11 mouse cellular contexts compared by ENCODE assay signal in the genomic region with DNA sequence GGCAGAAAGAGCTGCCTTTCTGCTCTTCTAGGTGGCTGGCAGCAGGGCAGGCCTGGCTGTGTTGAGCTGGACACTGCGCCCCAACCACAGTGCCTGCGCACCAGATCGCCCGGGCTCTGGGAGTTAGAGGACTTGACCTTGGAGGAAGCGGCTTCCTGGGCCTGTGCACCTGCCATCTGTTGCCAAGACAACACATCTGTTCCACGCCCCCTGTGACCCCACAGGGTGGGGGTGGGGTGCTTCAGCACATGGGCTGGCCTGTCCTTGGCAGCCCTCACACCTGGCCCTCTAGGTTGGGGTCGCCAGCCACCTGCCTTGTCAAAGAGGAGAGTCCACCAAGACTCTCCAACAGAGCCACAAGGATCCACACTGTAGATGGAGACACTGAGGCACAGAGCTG. TPM values are rescaled to one million over a fixed set of nuclear protein-coding genes. Genes with fewer than 3 reads are reported as not detected.
DNase-seq lines count a peak whose midpoint lies in the region; ATAC-seq and TF ChIP-seq lines count a peak whose summit lies in the region.
"Had no signal": no experiment of that assay in that cellular context is flagged by ENCODE, and none has a peak within 500 bp of the region (broad histone marks: within the 10 kb centered on the region; RNA-seq: fewer than 3 reads in every experiment).

No protein-coding gene starts in this region.

- peak; percentile 46 for DNase-seq in embryo, embryonic 10 days (ENCODE audit: low spot score)
- no peak for DNase-seq in embryo, embryonic 9.5 days (ENCODE audit: extremely low spot score)
- peak; percentile 25 for DNase-seq in kidney, adult 18-20 months
- DNase-seq in retina, postnatal 1 day: peak; percentile 59
- no peak for DNase-seq in lung, postnatal 0 days (ENCODE audit: low spot score)
- DNase-seq in gastrocnemius, postnatal 14 days: no peak
- DNase-seq: adrenal gland, postnatal 10 days; lung, postnatal 14 days had no signal

- H3K27me3 ChIP-seq in kidney, embryonic 15.5 days: no peaks in the 10 kb centered on the region
- peaks cover 11% of the 10 kb centered on the region; the same call in 1 of the 2 replicates for H3K27me3 ChIP-seq in hindbrain, embryonic 13.5 days
- H3K27me3 ChIP-seq in lung, postnatal 0 days (replicated peaks; ENCODE audit: insufficient read depth, low read length): no peaks in the 10 kb centered on the region

- H3K4me3 ChIP-seq in kidney, embryonic 15.5 days (replicated peaks): no peak overlapping the region
- H3K4me3 ChIP-seq in hindbrain, embryonic 13.5 days: no peak overlapping the region
- H3K4me3 ChIP-seq in lung, postnatal 0 days (ENCODE audit: low read depth, low read length): no peak overlapping the region
- H3K4me3 ChIP-seq: limb, embryonic 13.5 days had no signal

- H3K9me3 ChIP-seq in kidney, embryonic 15.5 days (replicated peaks): no peaks in the 10 kb centered on the region
- no peaks in the 10 kb centered on the region for H3K9me3 ChIP-seq in hindbrain, embryonic 13.5 days
- no peaks in the 10 kb centered on the region for H3K9me3 ChIP-seq in lung, postnatal 0 days (ENCODE audit: low read length)
- H3K9me3 ChIP-seq: limb, embryonic 13.5 days had no signal

- no peak for TF ChIP-seq EP300 in lung, postnatal 0 days (IDR thresholded peaks at IDR 0.05)

- H3K36me3 ChIP-seq in kidney, embryonic 15.5 days: no peaks in the 10 kb centered on the region
- H3K36me3 ChIP-seq in hindbrain, embryonic 13.5 days: no peaks in the 10 kb centered on the region
- no peaks in the 10 kb centered on the region for H3K36me3 ChIP-seq in lung, postnatal 0 days (ENCODE audit: insufficient read depth, low read length)
- H3K36me3 ChIP-seq: limb, embryonic 13.5 days had no signal

- H3K4me1 ChIP-seq in kidney, embryonic 15.5 days: peaks cover 53% of the 10 kb centered on the region
- H3K4me1 ChIP-seq in hindbrain, embryonic 13.5 days (replicated peaks): peaks cover 59% of the 10 kb centered on the region
- 0 out of 2 replicates have a peak, but pooled peaks cover 5% of the 10 kb centered on the region for H3K4me1 ChIP-seq in lung, postnatal 0 days (ENCODE audit: insufficient read depth, low read depth, low read length)

- no peak overlapping the region for H3K9ac ChIP-seq in kidney, embryonic 15.5 days
- 0 out of 2 replicates have a peak overlapping the region, but pooled peaks have one; percentile 9 for H3K9ac ChIP-seq in hindbrain, embryonic 13.5 days
- H3K9ac ChIP-seq in lung, postnatal 0 days (replicated peaks; ENCODE audit: low read depth): no peak overlapping the region
- H3K9ac ChIP-seq: limb, embryonic 13.5 days had no signal

- TF ChIP-seq CTCF in lung, postnatal 0 days (IDR thresholded peaks at IDR 0.05): no peak

- intact Hi-C loops in gastrocnemius, postnatal 14 days (cut with DNase I; ENCODE audit: low total_unique reads): no loop called here

- ATAC-seq in kidney, embryonic 15.5 days (replicated peaks; ENCODE audit: low FRiP score): no peak
- ATAC-seq in hindbrain, embryonic 13.5 days (ENCODE audit: low FRiP score): no peak
- no peak for ATAC-seq in lung, postnatal 0 days

- no peak overlapping the region for H3K27ac ChIP-seq in kidney, embryonic 15.5 days
- no peak overlapping the region for H3K27ac ChIP-seq in hindbrain, embryonic 13.5 days
- H3K27ac ChIP-seq in lung, postnatal 0 days (ENCODE audit: low read length): no peak overlapping the region
- H3K27ac ChIP-seq: limb, embryonic 13.5 days had no signal

- no peak overlapping the region for H3K4me2 ChIP-seq in kidney, embryonic 15.5 days
- H3K4me2 ChIP-seq in hindbrain, embryonic 13.5 days: no peak overlapping the region
- no peak overlapping the region for H3K4me2 ChIP-seq in lung, postnatal 0 days (replicated peaks; ENCODE audit: low read depth, low read length)
- H3K4me2 ChIP-seq: limb, embryonic 13.5 days had no signal

- WGBS in kidney, embryonic 15.5 days: 65% methylated on average over 7 of the region's 7 CpGs
- 44% methylated on average over 7 of the region's 7 CpGs for WGBS in hindbrain, embryonic 13.5 days
- 72% methylated on average over 7 of the region's 7 CpGs for WGBS in lung, postnatal 0 days

RNA-seq across cellular contexts. Expression of gene Mvk, which starts 21.6 kb away (rescaled TPM):
- polyA plus RNA-seq in kidney, embryonic 15.5 days (2015; fragmentation: Nextera tagmentation; extraction: Ambion mirVana): 40.2 and 42.8 TPM in 2 replicates
- polyA plus RNA-seq in hindbrain, embryonic 13.5 days (2015; fragmentation: Nextera tagmentation; extraction: Ambion mirVana): 50.0 and 54.0 TPM in 2 replicates
- 28.9 and 30.1 TPM in 2 replicates for polyA plus RNA-seq in lung, postnatal 0 days (2015; fragmentation: Nextera tagmentation; extraction: Ambion mirVana)
- total RNA-seq in gastrocnemius, postnatal 14 days (2021): 10 to 100 TPM in 1 of 2 experiments, 1 to 10 TPM in 1; 9.1 to 13.8 TPM

RNA-seq across cellular contexts. Expression of gene Mmab, which starts 21.8 kb away (rescaled TPM):
- 30.5 and 33.4 TPM in 2 replicates for polyA plus RNA-seq in kidney, embryonic 15.5 days (2015; fragmentation: Nextera tagmentation; extraction: Ambion mirVana)
- 23.6 and 25.7 TPM in 2 replicates for polyA plus RNA-seq in hindbrain, embryonic 13.5 days (2015; fragmentation: Nextera tagmentation; extraction: Ambion mirVana)
- polyA plus RNA-seq in lung, postnatal 0 days (2015; fragmentation: Nextera tagmentation; extraction: Ambion mirVana): 11.1 and 12.8 TPM in 2 replicates
- total RNA-seq in gastrocnemius, postnatal 14 days (2021): 10 to 100 TPM in 1 of 2 experiments, 1 to 10 TPM in 1; 9.9 to 11.4 TPM

Comparison
In these comparisons a context has a peak if more than half of its experiments do, and no peak if none do; other contexts are left out.
1. DNase-seq: peak in embryo, embryonic 10 days (single experiment), kidney, adult 18-20 months (single experiment) and retina, postnatal 1 day (single experiment); none in embryo, embryonic 9.5 days (single experiment), lung, postnatal 0 days (single experiment) and gastrocnemius, postnatal 14 days (single experiment).